Mouse (Mus musculus): ENCODE data around the gene Dcpp1.
A peak's percentile ranks its signal among the peaks of the same experiment; 100 is the strongest.

DNA sequence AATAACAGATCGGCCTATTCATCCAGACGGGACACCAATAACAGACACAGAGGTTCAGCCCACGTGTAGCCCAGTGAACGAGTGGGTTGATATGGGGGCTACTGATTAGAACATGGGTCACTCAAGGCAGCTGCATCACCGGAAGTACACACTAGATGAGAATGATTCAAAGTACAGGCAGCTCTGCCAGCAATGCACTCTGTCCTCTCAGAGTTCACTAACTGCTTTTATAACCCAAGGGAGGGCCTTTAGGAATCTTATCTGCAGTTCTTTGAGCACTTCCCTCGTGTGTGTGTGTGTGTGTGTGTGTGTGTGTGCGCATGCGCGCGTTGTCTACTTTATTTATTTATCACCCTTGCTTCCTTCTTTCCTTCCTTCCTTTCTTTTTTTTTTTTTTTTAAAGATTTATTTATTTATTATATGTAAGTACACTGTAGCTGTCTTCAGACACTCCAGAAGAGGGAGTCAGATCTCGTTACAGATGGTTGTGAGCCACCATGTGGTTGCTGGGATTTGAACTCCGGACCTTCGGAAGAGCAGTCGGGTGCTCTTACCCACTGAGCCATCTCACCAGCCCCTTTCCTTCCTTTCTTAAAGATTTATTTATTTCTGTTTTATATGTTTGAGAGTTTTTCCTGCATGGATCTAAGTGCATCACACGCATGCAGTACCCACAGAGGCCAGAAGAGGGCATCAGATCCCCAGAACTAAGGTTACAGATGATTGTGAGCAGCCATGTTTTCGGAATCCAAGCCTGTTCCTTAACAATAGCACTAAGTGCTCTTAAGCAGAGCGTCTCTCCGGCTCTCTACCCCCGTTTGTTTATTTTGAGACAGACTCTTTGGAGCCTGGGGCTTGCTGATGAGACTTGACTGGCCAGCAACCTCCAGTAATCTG lies 29.6 kb upstream of the Dcpp1 start:
- TF ChIP-seq CTCF (IDR thresholded peaks at IDR 0.05; ENCODE audit: extremely low read depth, insufficient read depth, low read length) (peak; percentile 75), POLR2A (IDR thresholded peaks at IDR 0.05; ENCODE audit: extremely low read depth, insufficient read depth, low read length) (no peak)

Measured in cortical plate, adult 2 months (tissue).